Mouse (Mus musculus): Measurements from ENCODE around the gene Ecd.

- no peak for TF ChIP-seq TCF3 (IDR thresholded peaks at IDR 0.05; ENCODE audit: insufficient read length, low read depth)
- TF ChIP-seq POLR2A (IDR thresholded peaks at IDR 0.05; ENCODE audit: insufficient read length, low read depth): no peak
- no peak for TF ChIP-seq TCF12 (IDR thresholded peaks at IDR 0.05; ENCODE audit: insufficient read depth, poor library complexity, severe bottlenecking)
- no peak for TF ChIP-seq MYOD1 (IDR thresholded peaks at IDR 0.05; ENCODE audit: control insufficient read depth in 1 of 3, insufficient read length in 2 of 3, low read depth in 2 of 3)
- no peak for TF ChIP-seq USF1 (IDR thresholded peaks at IDR 0.05; ENCODE audit: low read depth)
- TF ChIP-seq MAX (IDR thresholded peaks at IDR 0.05; ENCODE audit: low read depth): no peak
- no peak for TF ChIP-seq SRF (IDR thresholded peaks at IDR 0.05; ENCODE audit: control insufficient read depth, insufficient read length, low read depth)
- no peak for TF ChIP-seq POLR2AphosphoS2 (IDR thresholded peaks at IDR 0.05; ENCODE audit: insufficient read length, low read depth)
Observed at GRCm38 (mm10) chr14:20379087-20379640, 31.2 kb upstream of the Ecd start.
